Mouse (Mus musculus): Measurements from ENCODE around the gene Phactr3. TPM values are rescaled to one million over a fixed set of nuclear protein-coding genes. Genes with fewer than 3 reads are reported as not detected.

Phactr3 gene
- polyA plus RNA-seq, 1 experiment from 2014 or later: 8.1 TPM

DNA sequence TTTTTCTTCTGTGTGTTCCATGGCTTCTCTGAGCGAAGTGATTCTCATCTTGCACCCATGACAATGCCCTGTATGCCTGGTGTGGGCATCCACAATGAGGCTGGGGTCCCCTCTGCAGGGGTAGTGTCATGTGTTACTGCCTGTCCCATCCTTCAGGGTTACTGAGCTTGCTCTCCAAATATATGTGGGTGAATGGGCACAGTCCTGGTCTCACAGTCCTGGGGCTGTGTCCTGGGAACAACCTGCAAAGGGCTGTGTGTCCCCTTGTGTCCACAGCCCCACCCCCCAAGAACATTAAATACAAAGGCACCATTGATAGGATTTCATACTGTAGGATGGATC, 185.4 kb downstream of the Phactr3 start:
- DNase-seq (ENCODE audit: low spot score): no peak

DNA sequence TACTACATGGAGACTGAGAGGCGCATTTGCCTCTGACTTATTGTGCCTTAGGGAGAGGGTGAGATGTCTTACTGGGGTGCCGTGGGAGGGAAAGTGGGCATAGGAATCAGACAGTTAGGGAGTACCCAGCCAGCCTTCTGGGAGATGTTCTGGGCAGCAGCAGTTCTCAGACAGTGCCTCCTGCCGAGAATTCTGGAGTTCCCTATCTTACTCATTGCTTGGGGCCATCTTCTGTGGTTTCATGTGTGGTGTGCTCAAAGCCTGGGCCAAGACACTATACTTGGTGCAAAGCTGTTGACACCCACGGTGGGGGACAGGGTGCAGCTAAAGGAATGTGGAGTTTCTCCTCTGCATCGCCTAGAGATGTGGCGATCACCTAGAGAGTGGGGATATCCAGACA, 185.9 kb downstream of the Phactr3 start:
- H3K4me1 ChIP-seq: no peaks in the 10 kb centered on the region
- 84% methylated on average over 6 of the region's 6 CpGs for WGBS
- H3K9me3 ChIP-seq (replicated peaks): no peaks in the 10 kb centered on the region
- no peak for DNase-seq (ENCODE audit: low spot score)
- no peak overlapping the region for H3K4me3 ChIP-seq
- no peak overlapping the region for H3K27ac ChIP-seq
- no peaks in the 10 kb centered on the region for H3K36me3 ChIP-seq
- H3K27me3 ChIP-seq (ENCODE audit: low read depth, poor library complexity, severe bottlenecking): no peaks in the 10 kb centered on the region

More for the DNA sequence above, 185.4 kb downstream of the Phactr3 start:
- Histone ChIP-seq H3K27ac (no peak overlapping the region), H3K4me3 (no peak overlapping the region), H3K4me1 (no peaks in the 10 kb centered on the region), H3K9me3 (replicated peaks) (no peaks in the 10 kb centered on the region), H3K27me3 (ENCODE audit: low read depth, poor library complexity, severe bottlenecking) (no peaks in the 10 kb centered on the region), H3K36me3 (no peaks in the 10 kb centered on the region)
- 55% methylated on average over 1 of the region's 1 CpGs for WGBS

DNA sequence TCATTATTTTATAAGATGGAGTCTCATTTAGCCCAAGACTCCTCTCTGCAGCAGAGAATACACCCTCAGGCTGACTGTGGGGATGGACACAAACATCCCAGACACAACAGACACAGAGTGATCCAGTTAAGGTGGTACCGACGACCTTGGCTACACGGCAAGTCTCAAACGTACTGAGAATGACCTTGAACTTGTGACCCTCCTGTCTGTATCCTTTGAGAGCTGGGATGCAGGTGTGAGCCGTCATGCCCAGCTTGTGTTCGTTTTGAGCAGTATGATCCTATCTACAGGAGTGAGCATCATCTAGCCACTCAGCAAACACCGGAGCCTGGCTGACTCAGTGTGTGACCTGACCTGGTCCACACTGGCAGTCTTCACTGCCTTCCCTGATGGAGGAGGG, 194.8 kb downstream of the Phactr3 start:
- no peaks in the 10 kb centered on the region for H3K27me3 ChIP-seq (ENCODE audit: low read depth, poor library complexity, severe bottlenecking)
- no peak overlapping the region for H3K4me3 ChIP-seq
- no peak overlapping the region for H3K27ac ChIP-seq
- DNase-seq (ENCODE audit: low spot score): no peak
- 88% methylated on average over 7 of the region's 7 CpGs for WGBS
- no peaks in the 10 kb centered on the region for H3K36me3 ChIP-seq
- no peaks in the 10 kb centered on the region for H3K9me3 ChIP-seq (replicated peaks)
- H3K4me1 ChIP-seq: 0 out of 2 replicates have a peak, but pooled peaks cover 4% of the 10 kb centered on the region

DNA sequence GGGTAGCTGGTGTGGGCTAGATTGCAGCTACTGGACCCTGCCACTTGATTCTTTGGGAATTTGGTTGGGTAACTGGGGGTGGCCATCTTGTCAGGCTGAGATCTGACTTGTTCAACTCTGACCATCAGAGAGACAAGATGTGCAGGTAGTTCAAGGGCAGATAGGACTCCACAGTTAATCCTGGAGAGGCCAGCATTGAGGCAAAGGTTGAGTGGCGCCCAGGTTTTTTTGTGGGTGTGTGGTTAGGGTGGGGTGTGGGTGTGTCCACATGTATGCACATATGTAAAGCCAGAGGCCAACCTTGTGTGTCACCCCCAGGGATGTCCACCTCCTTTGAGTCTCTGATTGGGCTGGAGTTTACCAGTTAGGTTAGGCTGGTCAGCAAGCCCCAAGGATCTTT, 197.5 kb downstream of the Phactr3 start:
- Histone ChIP-seq H3K4me3 (no peak overlapping the region), H3K27me3 (ENCODE audit: low read depth, poor library complexity, severe bottlenecking) (no peaks in the 10 kb centered on the region), H3K36me3 (no peaks in the 10 kb centered on the region), H3K4me1 (0 out of 2 replicates have a peak, but pooled peaks cover 4% of the 10 kb centered on the region), H3K9me3 (replicated peaks) (no peaks in the 10 kb centered on the region), H3K27ac (no peak overlapping the region)
- DNase-seq (ENCODE audit: low spot score): no peak
- 87% methylated on average over 1 of the region's 1 CpGs for WGBS

DNA sequence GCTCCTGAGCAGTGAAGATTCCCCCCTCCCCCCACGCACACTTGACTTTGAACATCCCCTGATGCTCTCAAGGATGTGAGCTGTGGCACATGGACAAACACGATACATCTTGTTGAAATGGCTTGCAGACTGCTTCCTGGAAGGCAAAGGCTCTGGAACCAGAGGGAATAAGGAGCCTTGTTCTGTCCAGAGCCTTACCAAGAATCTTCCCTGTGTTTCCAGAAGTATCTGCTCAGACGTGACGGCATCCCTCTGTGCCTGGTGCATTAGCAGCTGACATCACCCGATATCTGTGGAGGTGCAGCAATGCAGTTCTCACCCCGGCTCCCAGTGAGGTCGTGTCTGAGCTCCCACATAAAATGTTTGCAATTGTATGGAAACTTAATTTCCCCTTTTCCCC, 201.0 kb downstream of the Phactr3 start:
- no peaks in the 10 kb centered on the region for H3K9me3 ChIP-seq (replicated peaks)
- 87% methylated on average over 7 of the region's 7 CpGs for WGBS
- DNase-seq (ENCODE audit: low spot score): peak; percentile 12
- no peak overlapping the region for H3K27ac ChIP-seq
- H3K4me3 ChIP-seq: no peak overlapping the region
- no peaks in the 10 kb centered on the region for H3K36me3 ChIP-seq
- no peaks in the 10 kb centered on the region for H3K27me3 ChIP-seq (ENCODE audit: low read depth, poor library complexity, severe bottlenecking)
- 0 out of 2 replicates have a peak, but pooled peaks cover 4% of the 10 kb centered on the region for H3K4me1 ChIP-seq

DNA sequence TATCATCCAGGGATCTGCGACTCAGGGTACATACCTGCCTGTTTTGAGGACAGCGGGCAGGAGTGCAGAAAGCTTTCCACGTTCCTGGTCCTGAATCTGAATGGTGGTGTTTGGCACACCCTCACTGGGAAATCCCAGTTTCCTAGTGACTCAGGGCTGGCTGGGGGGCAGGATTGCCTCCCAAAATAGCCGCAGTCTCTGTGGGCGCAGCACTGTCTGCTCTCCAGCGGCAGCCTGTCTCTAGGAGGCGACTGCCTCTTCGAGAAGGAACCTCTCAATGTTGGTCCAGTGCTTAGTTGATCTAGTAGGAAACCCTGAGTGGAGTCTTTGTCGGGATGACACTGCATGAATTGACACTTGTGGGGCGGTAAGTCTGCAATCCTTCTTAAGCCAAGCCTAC, 202.5 kb downstream of the Phactr3 start:
- no peak overlapping the region for H3K4me3 ChIP-seq
- no peaks in the 10 kb centered on the region for H3K27me3 ChIP-seq (ENCODE audit: low read depth, poor library complexity, severe bottlenecking)
- H3K36me3 ChIP-seq: no peaks in the 10 kb centered on the region
- no peaks in the 10 kb centered on the region for H3K9me3 ChIP-seq (replicated peaks)
- H3K27ac ChIP-seq: no peak overlapping the region
- DNase-seq (ENCODE audit: low spot score): peak; percentile 9
- WGBS: 88% methylated on average over 10 of the region's 10 CpGs
- no peaks in the 10 kb centered on the region for H3K4me1 ChIP-seq

DNA sequence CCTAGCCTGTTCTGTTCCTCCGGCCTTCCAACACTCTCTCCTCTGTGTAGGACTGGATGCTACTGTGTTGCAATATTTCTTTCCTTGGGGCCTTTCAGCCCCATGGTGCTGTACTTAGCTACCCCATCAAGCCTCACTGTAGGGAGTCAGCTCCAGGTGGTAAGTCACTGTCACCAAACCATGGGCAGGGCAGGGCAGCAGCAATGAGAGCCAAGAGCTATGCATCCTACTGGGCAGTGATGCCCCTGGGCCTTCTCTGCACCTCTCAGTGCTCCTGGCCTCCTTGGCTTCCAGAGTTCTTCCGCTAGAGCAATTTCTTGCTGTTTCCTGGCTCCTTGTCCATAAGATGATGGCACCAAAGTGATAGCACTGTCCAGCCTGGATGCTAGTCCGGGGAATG, 205.6 kb downstream of the Phactr3 start:
- Histone ChIP-seq H3K36me3 (no peaks in the 10 kb centered on the region), H3K4me1 (peaks cover 15% of the 10 kb centered on the region), H3K27me3 (ENCODE audit: low read depth, poor library complexity, severe bottlenecking) (no peaks in the 10 kb centered on the region), H3K27ac (no peak overlapping the region), H3K4me3 (no peak overlapping the region), H3K9me3 (replicated peaks) (no peaks in the 10 kb centered on the region)
- WGBS: 86% methylated on average over 3 of the region's 3 CpGs
- peak; percentile 26 for DNase-seq (ENCODE audit: low spot score)

DNA sequence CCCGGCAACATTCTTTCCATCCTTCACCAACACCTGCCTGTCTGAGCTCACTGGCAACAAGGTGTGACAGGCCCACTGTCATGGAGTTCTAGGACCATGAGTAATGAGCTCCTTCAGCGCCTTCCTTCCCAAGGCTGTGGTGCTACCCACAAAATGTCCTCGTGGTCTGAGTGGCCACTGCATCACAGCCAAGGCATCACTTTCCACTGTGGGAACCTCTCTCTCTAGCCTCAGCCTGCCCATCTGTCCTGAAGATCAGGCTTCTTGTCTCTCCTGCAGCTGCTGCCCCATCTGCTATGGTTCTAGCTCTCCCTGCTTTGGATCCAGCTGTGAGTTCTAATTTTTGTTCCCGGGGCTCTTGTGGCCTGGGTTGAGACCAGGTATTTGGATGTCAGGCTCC, 206.0 kb downstream of the Phactr3 start:
- Histone ChIP-seq H3K4me3 (no peak overlapping the region), H3K27me3 (ENCODE audit: low read depth, poor library complexity, severe bottlenecking) (no peaks in the 10 kb centered on the region), H3K4me1 (peaks cover 15% of the 10 kb centered on the region), H3K27ac (no peak overlapping the region), H3K36me3 (no peaks in the 10 kb centered on the region), H3K9me3 (replicated peaks) (no peaks in the 10 kb centered on the region)
- WGBS: 81% methylated on average over 4 of the region's 4 CpGs
- DNase-seq (ENCODE audit: low spot score): peak; percentile 14

DNA sequence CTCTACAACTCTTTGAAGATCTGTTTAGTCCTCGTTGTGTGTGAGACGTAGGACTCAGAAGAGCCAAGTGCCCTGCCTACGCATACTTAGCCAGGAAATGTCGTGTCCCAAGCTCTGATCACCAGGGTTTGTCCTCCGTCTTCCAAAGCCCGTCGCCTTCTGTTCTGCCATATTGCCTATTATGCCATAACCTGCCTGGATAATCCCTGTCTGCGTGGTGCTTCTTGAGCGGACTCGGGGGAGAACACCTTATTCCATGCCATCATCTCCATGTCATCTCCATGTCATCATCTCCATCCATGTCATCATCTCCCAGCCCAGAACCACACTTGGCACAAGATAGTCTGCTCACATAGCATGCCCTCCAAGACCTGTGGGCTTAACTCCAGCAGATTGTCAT, 207.3 kb downstream of the Phactr3 start:
- no peak overlapping the region for H3K27ac ChIP-seq
- no peaks in the 10 kb centered on the region for H3K36me3 ChIP-seq
- H3K4me3 ChIP-seq: no peak overlapping the region
- 91% methylated on average over 10 of the region's 10 CpGs for WGBS
- peaks cover 15% of the 10 kb centered on the region for H3K4me1 ChIP-seq
- DNase-seq (ENCODE audit: low spot score): no peak
- no peaks in the 10 kb centered on the region for H3K27me3 ChIP-seq (ENCODE audit: low read depth, poor library complexity, severe bottlenecking)
- H3K9me3 ChIP-seq (replicated peaks): no peaks in the 10 kb centered on the region

DNA sequence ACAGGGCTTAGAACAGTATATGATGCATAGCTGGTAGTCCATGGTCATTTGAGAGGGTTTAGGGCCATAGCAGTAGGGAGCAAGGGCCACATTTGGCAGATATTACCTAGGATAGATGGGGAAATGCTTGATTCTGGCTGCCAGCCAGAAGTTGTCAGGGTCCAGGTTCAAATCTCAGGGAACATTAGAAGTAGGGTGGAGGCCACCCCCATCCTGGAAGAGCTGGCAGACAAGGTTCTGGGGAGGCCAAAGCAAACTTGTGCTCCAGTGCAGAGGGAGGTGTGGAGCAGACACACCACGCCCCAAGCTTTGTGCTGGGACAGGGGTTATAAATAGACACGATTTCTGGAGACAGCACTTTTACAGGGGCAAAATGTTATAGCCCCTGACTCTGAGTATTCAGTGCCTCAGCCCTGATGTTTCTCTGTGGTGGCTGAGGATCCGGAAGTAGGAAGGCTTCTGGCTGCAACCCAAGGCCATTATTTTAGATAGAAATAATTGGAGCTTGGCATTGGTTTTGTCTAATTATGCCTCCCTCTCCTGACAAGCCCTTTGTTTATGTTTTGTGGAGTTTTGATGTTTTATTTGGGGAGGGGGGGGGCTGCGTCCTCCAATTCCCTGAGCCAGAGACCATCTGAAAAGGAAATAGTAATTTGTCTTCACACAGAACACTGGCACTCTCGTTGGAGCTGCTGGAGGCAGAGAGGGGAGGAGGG, 208.1 kb downstream of the Phactr3 start:
- no peak overlapping the region for H3K4me3 ChIP-seq
- H3K36me3 ChIP-seq: no peaks in the 10 kb centered on the region
- no peak overlapping the region for H3K27ac ChIP-seq
- H3K27me3 ChIP-seq (ENCODE audit: low read depth, poor library complexity, severe bottlenecking): no peaks in the 10 kb centered on the region
- H3K4me1 ChIP-seq: peaks cover 15% of the 10 kb centered on the region
- DNase-seq (ENCODE audit: low spot score): no peak
- no peaks in the 10 kb centered on the region for H3K9me3 ChIP-seq (replicated peaks)
- WGBS: 31% methylated on average over 5 of the region's 5 CpGs

DNA sequence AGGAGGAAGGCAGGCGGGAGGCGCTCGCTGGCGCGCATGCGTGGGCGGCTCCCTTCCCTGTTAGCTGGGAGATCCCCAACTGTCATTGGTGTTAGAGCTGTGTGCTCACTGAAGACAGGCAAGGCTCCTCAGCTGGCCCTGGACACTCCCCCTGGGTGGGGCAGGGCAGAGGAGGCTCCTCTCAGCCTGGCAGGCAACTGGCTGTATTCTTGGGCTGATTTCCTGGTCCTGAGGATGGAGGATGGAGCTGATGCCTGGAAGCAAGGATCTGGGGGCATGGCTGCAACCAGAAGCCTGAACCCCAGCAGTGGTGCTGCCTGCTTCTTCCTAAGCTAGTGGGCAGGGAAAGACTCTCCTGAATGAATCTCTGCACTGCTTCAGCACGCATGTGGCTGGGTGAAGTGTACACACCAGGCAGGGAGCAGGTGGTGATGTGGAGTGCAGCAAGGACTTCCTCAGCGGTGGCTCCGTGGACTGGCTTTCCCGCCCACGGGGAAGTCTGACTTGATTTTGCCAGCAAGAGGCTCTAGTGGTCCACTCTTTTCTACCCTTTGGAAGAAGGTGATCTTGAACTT, 208.8 kb downstream of the Phactr3 start:
- Histone ChIP-seq H3K27me3 (ENCODE audit: low read depth, poor library complexity, severe bottlenecking) (no peaks in the 10 kb centered on the region), H3K4me3 (no peak overlapping the region), H3K4me1 (peaks cover 15% of the 10 kb centered on the region), H3K9me3 (replicated peaks) (no peaks in the 10 kb centered on the region), H3K36me3 (no peaks in the 10 kb centered on the region), H3K27ac (no peak overlapping the region)
- WGBS: 17% methylated on average over 12 of the region's 12 CpGs
- peak; percentile 56 for DNase-seq (ENCODE audit: low spot score)

DNA sequence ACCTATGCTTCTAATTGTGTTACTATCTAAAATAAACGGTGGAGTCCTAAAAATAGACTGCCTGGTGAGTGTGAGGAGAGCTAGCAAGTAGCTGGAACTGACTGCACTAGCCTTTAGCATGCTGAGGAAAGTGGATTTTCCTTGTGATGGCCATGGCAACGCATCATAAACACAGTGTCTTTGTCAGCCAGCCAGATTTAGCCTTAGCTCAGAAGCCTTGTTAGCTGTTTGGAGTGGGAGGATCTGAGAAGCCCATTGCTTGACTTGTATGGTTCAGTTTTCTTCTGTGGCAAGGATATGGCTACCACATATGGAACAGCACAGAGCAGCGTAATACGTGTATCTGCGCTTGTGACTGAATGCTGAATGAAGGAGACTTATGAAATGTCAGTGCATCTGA, 210.8 kb downstream of the Phactr3 start:
- WGBS: 89% methylated on average over 5 of the region's 5 CpGs
- H3K27me3 ChIP-seq (ENCODE audit: low read depth, poor library complexity, severe bottlenecking): no peaks in the 10 kb centered on the region
- DNase-seq (ENCODE audit: low spot score): no peak
- no peak overlapping the region for H3K27ac ChIP-seq
- peaks cover 15% of the 10 kb centered on the region for H3K4me1 ChIP-seq
- no peak overlapping the region for H3K4me3 ChIP-seq
- H3K9me3 ChIP-seq (replicated peaks): no peaks in the 10 kb centered on the region
- no peaks in the 10 kb centered on the region for H3K36me3 ChIP-seq

DNA sequence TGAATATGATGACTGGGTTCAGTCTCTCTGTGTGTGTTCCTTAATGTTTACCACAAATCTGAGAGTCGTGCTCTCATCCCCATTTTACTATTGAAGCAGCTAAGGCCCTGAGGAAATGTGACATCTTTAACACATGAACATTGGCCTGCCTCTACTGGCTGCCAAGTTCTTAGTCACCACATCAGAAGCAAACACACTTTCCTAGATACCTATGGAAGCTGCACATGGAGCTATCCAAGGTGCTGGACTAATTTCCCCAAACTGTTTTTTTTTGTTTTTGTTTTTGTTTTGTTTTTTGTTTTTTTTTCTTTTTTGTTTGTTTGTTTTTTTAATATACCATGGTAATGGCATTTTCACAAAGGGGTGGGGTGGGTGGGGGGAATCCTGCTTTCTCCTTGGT, 211.2 kb downstream of the Phactr3 start:
- H3K36me3 ChIP-seq: no peaks in the 10 kb centered on the region
- H3K27me3 ChIP-seq (ENCODE audit: low read depth, poor library complexity, severe bottlenecking): no peaks in the 10 kb centered on the region
- 73% methylated on average over 1 of the region's 1 CpGs for WGBS
- DNase-seq (ENCODE audit: low spot score): no peak
- H3K27ac ChIP-seq: no peak overlapping the region
- peaks cover 15% of the 10 kb centered on the region for H3K4me1 ChIP-seq
- no peaks in the 10 kb centered on the region for H3K9me3 ChIP-seq (replicated peaks)
- no peak overlapping the region for H3K4me3 ChIP-seq

DNA sequence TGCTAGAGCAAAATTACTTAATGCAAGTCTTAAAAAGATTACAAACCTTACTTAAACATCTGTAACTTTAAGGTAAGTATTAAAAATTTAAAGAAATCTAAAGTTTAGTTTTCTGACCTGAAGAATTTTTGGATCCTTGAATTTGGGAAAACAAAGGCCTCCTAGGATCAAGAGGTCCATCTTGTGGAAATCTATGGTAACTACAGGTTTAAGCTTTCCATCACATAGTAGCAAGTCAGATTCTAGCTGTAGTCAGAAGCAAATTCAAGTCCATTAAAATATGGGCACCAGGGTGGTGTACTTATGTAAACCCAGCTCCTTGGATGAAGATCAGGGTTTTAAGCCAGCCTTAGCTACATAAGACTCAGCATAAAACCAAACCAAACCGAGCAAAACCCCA, 219.1 kb downstream of the Phactr3 start:
- H3K9me3 ChIP-seq (replicated peaks): no peaks in the 10 kb centered on the region
- no peak overlapping the region for H3K4me3 ChIP-seq
- no peaks in the 10 kb centered on the region for H3K27me3 ChIP-seq (ENCODE audit: low read depth, poor library complexity, severe bottlenecking)
- H3K4me1 ChIP-seq: no peaks in the 10 kb centered on the region
- H3K27ac ChIP-seq: no peak overlapping the region
- 39% methylated on average over 1 of the region's 1 CpGs for WGBS
- DNase-seq (ENCODE audit: low spot score): no peak
- no peaks in the 10 kb centered on the region for H3K36me3 ChIP-seq

All from limb, embryonic 10.5 days (tissue).